ENCODE assay signal across 15 mouse cellular contexts in the genomic region with DNA sequence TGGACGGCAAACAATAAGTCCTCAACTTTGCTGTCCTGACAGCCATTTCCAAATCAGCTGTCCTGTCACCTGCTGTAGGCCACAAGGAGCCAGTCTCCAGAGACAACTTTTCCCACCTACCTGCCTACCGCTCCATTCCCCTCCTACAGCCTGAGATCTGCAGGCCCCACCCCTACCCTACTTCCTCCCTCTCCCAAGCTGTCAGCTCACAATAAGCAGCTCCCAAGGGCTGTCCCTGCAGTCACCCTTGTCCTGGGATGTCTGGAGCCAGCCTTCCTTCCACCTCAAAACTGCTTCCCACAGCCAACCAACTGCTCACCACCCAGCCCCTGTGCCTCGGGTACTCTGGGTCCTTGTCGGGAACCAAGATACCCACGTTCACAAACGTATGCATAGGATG.
"Had no signal": no experiment of that assay in that cellular context is flagged by ENCODE, and none has a peak within 500 bp of the region (broad histone marks: within the 10 kb centered on the region; RNA-seq: fewer than 3 reads in every experiment).

No protein-coding gene starts in this region.

- H3K9me3 ChIP-seq: limb, embryonic 13.5 days; midbrain, embryonic 15.5 days; neural tube, embryonic 13.5 days had no signal

- DNase-seq: layer of hippocampus, adult 9-11 months; layer of hippocampus, postnatal 36 days; lung, adult 18-20 months; lung, postnatal 10 days; lung, postnatal 4 days; retina, postnatal 1 day; right cerebral cortex, postnatal 4 days; spleen, adult 18-20 months; thymus, adult 18-20 months; thymus, postnatal 14 days had no signal

- H3K4me2 ChIP-seq: limb, embryonic 13.5 days; midbrain, embryonic 11.5 days; midbrain, embryonic 15.5 days; neural tube, embryonic 13.5 days had no signal

- H3K27ac ChIP-seq: limb, embryonic 13.5 days; liver, embryonic 14.5 days; midbrain, embryonic 15.5 days; neural tube, embryonic 13.5 days had no signal

- H3K4me1 ChIP-seq: midbrain, embryonic 15.5 days had no signal

- H3K36me3 ChIP-seq: limb, embryonic 13.5 days; midbrain, embryonic 15.5 days; neural tube, embryonic 13.5 days had no signal

- H3K4me3 ChIP-seq: limb, embryonic 13.5 days; midbrain, embryonic 15.5 days; neural tube, embryonic 13.5 days had no signal

- H3K27me3 ChIP-seq: limb, embryonic 13.5 days; midbrain, embryonic 15.5 days; neural tube, embryonic 13.5 days had no signal

- ATAC-seq: midbrain, embryonic 15.5 days had no signal

- H3K9ac ChIP-seq: limb, embryonic 13.5 days; liver, embryonic 14.5 days; midbrain, embryonic 15.5 days; neural tube, embryonic 13.5 days had no signal
